Mouse (Mus musculus) embryonic facial prominence, embryonic 10.5 days (tissue): ENCODE results near the gene Atrip. TPM values are rescaled to one million over a fixed set of nuclear protein-coding genes. Genes with fewer than 3 reads are reported as not detected.

Experiments used
- DNase-seq: peaks from one replicate; pipeline ENCODE4 v3.0.0-alpha.2; 2017; ENCODE audit warnings: low spot score
- H3K27ac ChIP-seq: fragments of 300-500 bp; sonication (generic); replicated peaks from 2 replicates; pipeline ENCODE4 v1.5.1; 2016; ENCODE audit warnings: mild to moderate bottlenecking
- H3K27me3 ChIP-seq: fragments of 300-500 bp; sonication (generic); replicated peaks from 2 replicates; pipeline ENCODE4 v1.6.1; 2016; ENCODE audit warnings: low read depth, mild to moderate bottlenecking; ENCODE audit not compliant: poor library complexity, severe bottlenecking
- H3K36me3 ChIP-seq: fragments of 300-500 bp; sonication (generic); replicated peaks from 2 replicates; pipeline ENCODE4 v1.6.1; 2016; ENCODE audit warnings: mild to moderate bottlenecking, moderate library complexity
- H3K4me1 ChIP-seq: fragments of 300-500 bp; sonication (generic); 2 replicates; pipeline ENCODE4 v1.6.1; 2016
- H3K4me3 ChIP-seq: fragments of 300-500 bp; sonication (generic); 2 replicates; pipeline ENCODE4 v1.5.1; 2016; ENCODE audit warnings: mild to moderate bottlenecking, moderate library complexity
- H3K9me3 ChIP-seq: fragments of 300-500 bp; sonication (generic); 2 replicates; pipeline ENCODE4 v1.6.1; 2016; ENCODE audit warnings: mild to moderate bottlenecking
- WGBS: fragments of 180-500 bp; shearing (Covaris S2); methylation state at CpG from one replicate; pipeline ENCODE4 v1.1.7; 2016; 5-methylcytosine and 5-hydroxymethylcytosine counted together
- polyA plus RNA-seq: library from polyadenylated mRNA; unstranded; fragments of >200 nt; fragmentation: Nextera tagmentation; extraction: Ambion mirVana; gene quantifications from 2 replicates; pipeline ENCODE4 v1.2.1, GENCODE M21; 2016

The Atrip gene
- polyA plus RNA-seq, 1 experiment from 2014 or later, result 35.9 TPM

GRCm38 (mm10) chr9:109107341-109107740 is 33.4 kb upstream of the Atrip start:
- Histone ChIP-seq H3K4me1 (peaks cover 4% of the 10 kb centered on the region), H3K36me3 (peaks cover 100% of the 10 kb centered on the region), H3K4me3 (no peak overlapping the region), H3K27ac (no peak overlapping the region), H3K9me3 (no peaks in the 10 kb centered on the region), H3K27me3 (no peaks in the 10 kb centered on the region)
- WGBS, result 87% methylated on average over 5 of the region's 6 CpGs
- DNase-seq, result no peak

- 93% methylated on average over 12 of the region's 12 CpGs for WGBS
- H3K36me3 ChIP-seq, result peaks cover 100% of the 10 kb centered on the region
Observed at GRCm38 (mm10) chr9:109105648-109106047, 31.7 kb upstream of the Atrip start.

DNA sequence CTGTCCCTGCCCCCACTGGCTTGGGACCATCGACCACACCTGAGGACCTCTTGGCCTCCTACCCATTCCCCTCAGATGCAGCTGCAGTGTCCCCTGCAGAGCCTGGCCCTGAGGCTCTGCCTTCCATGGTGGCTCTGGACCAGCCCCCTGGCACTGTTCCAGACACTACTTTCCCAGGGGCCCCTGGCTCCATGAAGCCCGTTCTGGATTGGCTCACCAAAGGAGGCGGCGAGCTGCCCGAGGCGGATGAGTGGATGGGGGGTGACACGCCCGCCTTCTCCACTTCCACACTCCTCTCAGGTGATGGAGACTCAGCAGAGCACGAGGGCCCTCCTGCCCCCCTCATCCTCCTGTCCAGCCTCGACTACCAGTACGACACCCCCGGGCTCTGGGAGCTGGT is 31.1 kb upstream of the Atrip start:
- no peak overlapping the region for H3K4me3 ChIP-seq
- no peak for DNase-seq
- H3K27me3 ChIP-seq, result no peaks in the 10 kb centered on the region
- 93% methylated on average over 12 of the region's 12 CpGs for WGBS
- no peaks in the 10 kb centered on the region for H3K9me3 ChIP-seq
- peaks cover 4% of the 10 kb centered on the region for H3K4me1 ChIP-seq
- no peak overlapping the region for H3K27ac ChIP-seq
- H3K36me3 ChIP-seq, result peaks cover 100% of the 10 kb centered on the region

More at GRCm38 (mm10) chr9:109105648-109106047, 31.7 kb upstream of the Atrip start:
- no peak for DNase-seq
- peaks cover 4% of the 10 kb centered on the region for H3K4me1 ChIP-seq
- H3K27ac ChIP-seq, result no peak overlapping the region
- H3K27me3 ChIP-seq, result no peaks in the 10 kb centered on the region
- no peaks in the 10 kb centered on the region for H3K9me3 ChIP-seq
- H3K4me3 ChIP-seq, result no peak overlapping the region

DNA sequence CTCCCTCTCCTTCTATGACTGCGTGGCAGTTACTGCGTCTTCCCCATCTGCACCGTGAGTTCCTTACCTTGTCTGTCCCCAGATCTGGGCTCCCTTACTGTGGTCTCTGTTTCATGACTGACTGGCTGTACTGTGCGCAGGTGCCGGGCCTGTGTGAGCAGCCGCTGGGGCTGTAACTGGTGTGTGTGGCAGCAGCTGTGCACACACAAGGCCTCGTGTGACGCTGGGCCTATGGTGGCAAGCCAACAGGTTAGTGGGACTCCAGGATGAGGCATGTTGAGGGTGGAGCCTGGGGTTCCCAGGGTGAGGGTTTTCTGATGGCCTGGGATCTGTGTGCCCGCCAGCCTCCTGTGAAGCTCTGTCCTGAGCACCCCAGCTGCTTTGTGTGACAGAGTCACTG is 30.2 kb upstream of the Atrip start:
- 90% methylated on average over 9 of the region's 9 CpGs for WGBS
- Histone ChIP-seq H3K27me3 (no peaks in the 10 kb centered on the region), H3K4me1 (peaks cover 9% of the 10 kb centered on the region), H3K27ac (no peak overlapping the region), H3K9me3 (no peaks in the 10 kb centered on the region), H3K4me3 (no peak overlapping the region), H3K36me3 (peaks cover 100% of the 10 kb centered on the region)
- DNase-seq, result no peak

DNA sequence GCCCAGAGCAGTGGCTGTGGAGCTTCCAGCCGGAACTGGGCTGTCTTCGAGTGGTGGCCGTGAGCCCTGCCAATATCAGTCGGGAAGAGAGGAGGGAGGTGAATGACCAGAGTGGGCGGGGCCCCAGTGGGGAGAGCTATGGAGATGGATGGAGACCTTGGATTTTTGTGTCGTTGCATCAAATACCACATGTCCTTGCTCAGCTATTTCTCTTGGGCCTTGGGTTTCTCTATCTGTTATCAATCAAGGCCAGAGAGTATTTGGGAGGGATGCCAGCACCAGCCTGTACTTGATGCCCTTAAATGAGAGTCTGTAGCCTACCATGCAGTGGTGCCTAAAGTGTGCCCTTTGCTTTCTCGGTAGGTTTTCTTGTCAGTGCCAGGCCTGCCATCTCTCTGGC is 29.3 kb upstream of the Atrip start:
- WGBS, result 86% methylated on average over 7 of the region's 7 CpGs
- Histone ChIP-seq H3K4me1 (peaks cover 17% of the 10 kb centered on the region), H3K27ac (no peak overlapping the region), H3K36me3 (peaks cover 97% of the 10 kb centered on the region), H3K9me3 (no peaks in the 10 kb centered on the region), H3K27me3 (no peaks in the 10 kb centered on the region), H3K4me3 (no peak overlapping the region)
- no peak for DNase-seq

GRCm38 (mm10) chr9:109102541-109102940 is 28.6 kb upstream of the Atrip start:
- peaks cover 90% of the 10 kb centered on the region for H3K36me3 ChIP-seq
- 94% methylated on average over 3 of the region's 3 CpGs for WGBS

DNA sequence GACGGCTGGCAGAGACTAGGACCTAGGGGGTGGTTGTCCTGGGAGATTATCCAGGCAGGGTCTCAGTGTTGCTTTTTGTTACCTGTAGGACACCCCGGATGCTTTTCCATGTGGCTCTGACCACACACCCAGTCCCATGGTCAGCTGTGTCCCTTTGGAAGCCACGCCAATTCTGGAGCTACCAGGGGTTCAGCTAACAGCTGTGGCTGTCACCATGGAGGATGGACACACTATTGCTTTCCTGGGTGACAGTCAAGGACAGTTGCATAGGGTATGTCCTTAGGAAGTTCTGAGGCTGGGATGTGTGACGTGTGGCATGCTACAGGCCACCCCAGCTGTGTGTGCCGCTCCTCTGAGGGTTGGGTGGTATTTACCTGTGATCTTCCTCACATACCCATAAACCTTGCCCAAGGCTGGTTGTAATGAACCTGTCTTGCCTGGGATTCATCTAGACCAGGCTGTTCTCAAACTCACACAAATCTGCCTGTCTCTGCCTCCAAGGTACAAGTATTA is 28.1 kb upstream of the Atrip start:
- no peak for DNase-seq
- Histone ChIP-seq H3K36me3 (peaks cover 84% of the 10 kb centered on the region), H3K4me1 (peaks cover 30% of the 10 kb centered on the region), H3K9me3 (no peaks in the 10 kb centered on the region), H3K27ac (no peak overlapping the region), H3K27me3 (no peaks in the 10 kb centered on the region), H3K4me3 (no peak overlapping the region)
- 88% methylated on average over 5 of the region's 5 CpGs for WGBS

More at GRCm38 (mm10) chr9:109102541-109102940, 28.6 kb upstream of the Atrip start:
- DNase-seq, result no peak
- H3K27me3 ChIP-seq, result no peaks in the 10 kb centered on the region
- peaks cover 24% of the 10 kb centered on the region for H3K4me1 ChIP-seq
- H3K9me3 ChIP-seq, result no peaks in the 10 kb centered on the region
- no peak overlapping the region for H3K4me3 ChIP-seq
- H3K27ac ChIP-seq, result no peak overlapping the region

- H3K4me1 ChIP-seq, result peaks cover 39% of the 10 kb centered on the region
- DNase-seq, result no peak
- whole genome bisulfite sequencing, result 89% methylated on average over 20 of the region's 20 CpGs
- H3K27ac ChIP-seq, result no peak overlapping the region
- H3K36me3 ChIP-seq, result peaks cover 69% of the 10 kb centered on the region
- H3K9me3 ChIP-seq, result no peaks in the 10 kb centered on the region
- no peaks in the 10 kb centered on the region for H3K27me3 ChIP-seq
- 0 out of 2 replicates have a peak overlapping the region, but pooled peaks have one; percentile 1 for H3K4me3 ChIP-seq
Observed at GRCm38 (mm10) chr9:109100307-109100928, 26.5 kb upstream of the Atrip start.

- DNase-seq, result no peak
- Histone ChIP-seq H3K4me3 (peak overlapping the region; percentile 87; the same call in 1 of the 2 replicates), H3K4me1 (peaks cover 49% of the 10 kb centered on the region), H3K27me3 (no peaks in the 10 kb centered on the region), H3K9me3 (no peaks in the 10 kb centered on the region), H3K36me3 (peaks cover 54% of the 10 kb centered on the region), H3K27ac (peak overlapping the region; percentile 31; the same call in 1 of the 2 replicates)
- WGBS, result 63% methylated on average over 6 of the region's 6 CpGs
Observed at GRCm38 (mm10) chr9:109098969-109099368, 25.0 kb upstream of the Atrip start.

DNA sequence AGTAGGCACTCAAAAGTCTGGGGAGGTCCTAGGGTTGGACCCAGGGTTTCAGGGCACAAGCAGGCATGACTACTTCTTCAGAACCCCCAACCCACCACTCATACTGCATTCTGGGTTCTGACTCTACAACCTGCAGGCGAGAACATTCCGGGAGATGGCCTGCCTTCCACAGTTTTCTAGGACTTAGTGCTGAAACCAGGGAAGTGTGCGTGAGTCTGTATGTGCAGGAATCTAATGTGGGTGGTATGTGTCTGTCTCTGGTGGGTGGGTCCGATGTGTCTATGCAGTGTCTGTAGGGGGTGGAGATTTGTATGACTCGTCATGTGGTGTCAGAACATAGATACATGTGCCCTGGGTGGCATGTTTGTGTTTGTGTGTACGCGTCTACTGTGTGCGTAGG is 24.4 kb upstream of the Atrip start:
- peak overlapping the region; percentile 87 for H3K4me3 ChIP-seq
- peaks cover 55% of the 10 kb centered on the region for H3K4me1 ChIP-seq
- peak overlapping the region; percentile 100 for H3K27ac ChIP-seq
- DNase-seq, result no peak
- 92% methylated on average over 8 of the region's 8 CpGs for WGBS
- peaks cover 48% of the 10 kb centered on the region for H3K36me3 ChIP-seq
- no peaks in the 10 kb centered on the region for H3K9me3 ChIP-seq
- H3K27me3 ChIP-seq, result no peaks in the 10 kb centered on the region

GRCm38 (mm10) chr9:109097831-109098230 is 23.9 kb upstream of the Atrip start:
- H3K4me1 ChIP-seq, result peaks cover 60% of the 10 kb centered on the region
- H3K27ac ChIP-seq, result peak overlapping the region; percentile 100
- no peaks in the 10 kb centered on the region for H3K9me3 ChIP-seq
- H3K4me3 ChIP-seq, result peak overlapping the region; percentile 87
- 54% methylated on average over 5 of the region's 5 CpGs for WGBS
- no peaks in the 10 kb centered on the region for H3K27me3 ChIP-seq
- no peak for DNase-seq
- H3K36me3 ChIP-seq, result peaks cover 45% of the 10 kb centered on the region

DNA sequence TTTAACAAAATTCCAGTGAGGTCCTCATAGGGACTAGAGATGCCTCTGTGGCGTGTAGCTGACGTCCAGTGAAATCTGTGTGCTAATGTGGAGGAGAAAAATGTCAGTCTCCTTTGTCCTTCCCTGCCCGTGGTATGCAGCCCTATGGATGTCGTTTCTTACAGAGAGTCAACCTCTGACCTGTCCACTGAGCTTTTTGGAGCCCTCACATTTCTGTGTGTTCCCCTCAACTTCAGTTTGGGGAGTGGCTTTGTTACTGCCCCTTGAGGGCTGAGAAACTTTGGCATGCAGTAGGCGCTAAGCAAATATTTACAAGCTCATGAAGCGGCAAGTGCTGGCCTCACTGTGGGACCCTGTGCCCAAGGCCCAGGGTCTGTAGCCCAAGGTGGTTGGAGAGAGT is 23.4 kb upstream of the Atrip start:
- H3K4me1 ChIP-seq, result peaks cover 65% of the 10 kb centered on the region

GRCm38 (mm10) chr9:109096856-109097255 is 22.9 kb upstream of the Atrip start:
- peak; percentile 42 for DNase-seq
- H3K4me3 ChIP-seq, result peak overlapping the region; percentile 87
- H3K27ac ChIP-seq, result peak overlapping the region; percentile 100
- peaks cover 65% of the 10 kb centered on the region for H3K4me1 ChIP-seq
- no peaks in the 10 kb centered on the region for H3K9me3 ChIP-seq
- peaks cover 45% of the 10 kb centered on the region for H3K36me3 ChIP-seq
- no peaks in the 10 kb centered on the region for H3K27me3 ChIP-seq
- 27% methylated on average over 6 of the region's 6 CpGs for WGBS

More for the DNA sequence above, 23.4 kb upstream of the Atrip start:
- DNase-seq, result no peak
- Histone ChIP-seq H3K27ac (peak overlapping the region; percentile 100), H3K27me3 (no peaks in the 10 kb centered on the region), H3K9me3 (no peaks in the 10 kb centered on the region), H3K36me3 (peaks cover 45% of the 10 kb centered on the region), H3K4me3 (peak overlapping the region; percentile 87)
- WGBS, result 27% methylated on average over 6 of the region's 6 CpGs
